Mouse (Mus musculus): ENCODE results near the gene Bola1. TPM values are rescaled to one million over a fixed set of nuclear protein-coding genes. Genes with fewer than 3 reads are reported as not detected.
"Not testable (repeated sequence)": the region's sequence is repeated elsewhere in the genome, so short reads cannot be mapped to it uniquely, and the experiment has no call there.

The Bola1 gene
- polyA plus RNA-seq (2012; rRNA removed) (38.8 and 43.9 TPM in 2 replicates), polyA plus RNA-seq (2014; fragmentation: Nextera tagmentation; extraction: Ambion mirVana) (47.7 and 60.2 TPM in 2 replicates)

- ATAC-seq (ENCODE audit: low FRiP score, low read depth) (peak; percentile 88), DNase-seq (ENCODE audit: low spot score) (peak; percentile 92)
- Histone ChIP-seq H3K9ac (ENCODE audit: low read depth, low read length, severe bottlenecking) (peak within 1 kb of the TSS; percentile 84), H3K27ac (replicated peaks; ENCODE audit: low read depth, low read length) (peak within 1 kb of the TSS; percentile 98), H3K27me3 (ENCODE audit: control insufficient read depth, insufficient read depth, low read length) (no peaks in the 10 kb centered on the region), H3K4me2 (replicated peaks; ENCODE audit: low read depth, low read length, severe bottlenecking) (peak within 1 kb of the TSS; percentile 83), H3K36me3 (ENCODE audit: control insufficient read depth, insufficient read depth, low read length) (no peaks in the 10 kb centered on the region), H3K4me3 (replicated peaks; ENCODE audit: low read length) (peak within 1 kb of the TSS; percentile 62), H3K4me1 (ENCODE audit: control insufficient read depth, insufficient read depth, low read length) (peaks cover 15% of the 10 kb centered on the region), H3K9me3 (ENCODE audit: control insufficient read depth, low read length) (no peaks in the 10 kb centered on the region)
- peak; percentile 88; the same call in 1 of the 2 replicates for TF ChIP-seq POLR2A (IDR thresholded peaks at IDR 0.05; ENCODE audit: borderline replicate concordance, extremely low read depth, insufficient read depth, insufficient read length)
- WGBS: 5% methylated on average over 36 of the region's 37 CpGs
Measured at GRCm38 (mm10) chr3:96219661-96220130, at the start of gene Bola1, which contains the start of gene Hist2h2ab. TSS of gene Bola1 (minus strand) at chr3:96219709. TSS of gene Hist2h2ab (plus strand) at chr3:96219865.

- H3K27me3 ChIP-seq (ENCODE audit: control insufficient read depth, insufficient read depth, low read length); H3K9me3 ChIP-seq (ENCODE audit: control insufficient read depth, low read length); DNase-seq (ENCODE audit: low spot score); H3K36me3 ChIP-seq (ENCODE audit: control insufficient read depth, insufficient read depth, low read length); H3K4me1 ChIP-seq (ENCODE audit: control insufficient read depth, insufficient read depth, low read length): not testable (repeated sequence)
- H3K4me2 ChIP-seq (replicated peaks; ENCODE audit: low read depth, low read length, severe bottlenecking): peak overlapping the region; percentile 87
- TF ChIP-seq POLR2A (IDR thresholded peaks at IDR 0.05; ENCODE audit: borderline replicate concordance, extremely low read depth, insufficient read depth, insufficient read length): 0 out of 2 replicates have a peak, but pooled peaks have one; percentile 5
- peak overlapping the region; percentile 58 for H3K9ac ChIP-seq (ENCODE audit: low read depth, low read length, severe bottlenecking)
- H3K4me3 ChIP-seq (replicated peaks; ENCODE audit: low read length): peak overlapping the region; percentile 48
- H3K27ac ChIP-seq (replicated peaks; ENCODE audit: low read depth, low read length): peak overlapping the region; percentile 96
- 0% methylated on average over 9 of the region's 44 CpGs for WGBS
- peak; percentile 20 for ATAC-seq (ENCODE audit: low FRiP score, low read depth)
Measured at GRCm38 (mm10) chr3:96268776-96269378, 49.4 kb upstream of the Bola1 start.

- WGBS: 25% methylated on average over 24 of the region's 30 CpGs
- peak within 1 kb of the TSS; percentile 53 for H3K4me3 ChIP-seq (replicated peaks; ENCODE audit: low read length)
- H3K27ac ChIP-seq (replicated peaks; ENCODE audit: low read depth, low read length): peak within 1 kb of the TSS; percentile 96
- no peaks in the 10 kb centered on the region for H3K36me3 ChIP-seq (ENCODE audit: control insufficient read depth, insufficient read depth, low read length)
- no peaks in the 10 kb centered on the region for H3K27me3 ChIP-seq (ENCODE audit: control insufficient read depth, insufficient read depth, low read length)
- H3K4me2 ChIP-seq (replicated peaks; ENCODE audit: low read depth, low read length, severe bottlenecking): peak within 1 kb of the TSS; percentile 87
- TF ChIP-seq POLR2A (IDR thresholded peaks at IDR 0.05; ENCODE audit: borderline replicate concordance, extremely low read depth, insufficient read depth, insufficient read length): peak; percentile 92; the same call in 1 of the 2 replicates
- H3K9me3 ChIP-seq (ENCODE audit: control insufficient read depth, low read length): no peaks in the 10 kb centered on the region
- H3K9ac ChIP-seq (ENCODE audit: low read depth, low read length, severe bottlenecking): peak within 1 kb of the TSS; percentile 58
- DNase-seq (ENCODE audit: low spot score): peak; percentile 87
- H3K4me1 ChIP-seq (ENCODE audit: control insufficient read depth, insufficient read depth, low read length): peaks cover 8% of the 10 kb centered on the region
- peak; percentile 73 for ATAC-seq (ENCODE audit: low FRiP score, low read depth)
Measured at GRCm38 (mm10) chr3:96268051-96268775, 48.7 kb upstream of the Bola1 start, which contains the start of gene Hist2h3b. TSS of gene Hist2h3b (plus strand) at chr3:96268654.

- Histone ChIP-seq H3K36me3 (ENCODE audit: control insufficient read depth, insufficient read depth, low read length) (no peaks in the 10 kb centered on the region), H3K9ac (ENCODE audit: low read depth, low read length, severe bottlenecking) (no peak overlapping the region), H3K4me3 (replicated peaks; ENCODE audit: low read length) (no peak overlapping the region), H3K27me3 (ENCODE audit: control insufficient read depth, insufficient read depth, low read length) (no peaks in the 10 kb centered on the region), H3K27ac (replicated peaks; ENCODE audit: low read depth, low read length) (peak overlapping the region; percentile 89), H3K4me1 (ENCODE audit: control insufficient read depth, insufficient read depth, low read length) (peaks cover 8% of the 10 kb centered on the region), H3K9me3 (ENCODE audit: control insufficient read depth, low read length) (no peaks in the 10 kb centered on the region), H3K4me2 (replicated peaks; ENCODE audit: low read depth, low read length, severe bottlenecking) (peak overlapping the region; percentile 44; the same call in 1 of the 2 replicates)
- WGBS: 85% methylated on average over 4 of the region's 4 CpGs
- no peak for TF ChIP-seq POLR2A (IDR thresholded peaks at IDR 0.05; ENCODE audit: borderline replicate concordance, extremely low read depth, insufficient read depth, insufficient read length)
- ATAC-seq (ENCODE audit: low FRiP score, low read depth) (no peak), DNase-seq (ENCODE audit: low spot score) (no peak)
Measured at GRCm38 (mm10) chr3:96267541-96267940, 48.0 kb upstream of the Bola1 start.

DNA sequence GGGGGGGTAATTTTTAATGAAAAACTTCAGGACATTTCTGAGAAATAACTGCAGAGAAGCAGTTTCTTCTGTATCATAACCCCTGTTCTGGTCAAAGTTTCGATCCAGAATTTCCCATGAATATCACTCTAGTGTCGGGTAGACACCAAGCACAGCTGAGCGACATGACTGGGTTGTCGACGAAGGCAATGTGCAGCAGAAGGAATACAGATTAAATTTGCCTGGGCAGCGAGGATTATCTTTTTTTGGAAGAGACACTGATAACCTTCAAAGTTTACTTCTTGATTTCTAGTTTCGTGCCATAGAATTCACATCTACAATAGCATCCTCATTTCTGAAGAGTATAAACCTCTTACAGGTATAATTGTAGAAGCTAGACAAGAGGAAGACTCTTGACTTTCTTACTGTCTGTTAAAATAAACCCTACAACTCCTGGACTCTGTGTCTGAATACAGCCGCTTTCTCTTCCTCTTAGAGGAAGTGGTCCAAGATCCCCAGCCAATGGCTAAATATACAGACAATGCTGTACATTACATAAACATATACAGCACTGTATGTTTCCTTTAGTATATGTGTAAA, 46.7 kb upstream of the Bola1 start:
- Histone ChIP-seq H3K4me3 (replicated peaks; ENCODE audit: low read length) (no peak overlapping the region), H3K9ac (ENCODE audit: low read depth, low read length, severe bottlenecking) (no peak overlapping the region), H3K9me3 (ENCODE audit: control insufficient read depth, low read length) (no peaks in the 10 kb centered on the region), H3K4me2 (replicated peaks; ENCODE audit: low read depth, low read length, severe bottlenecking) (no peak overlapping the region), H3K4me1 (ENCODE audit: control insufficient read depth, insufficient read depth, low read length) (peaks cover 17% of the 10 kb centered on the region), H3K27ac (replicated peaks; ENCODE audit: low read depth, low read length) (no peak overlapping the region), H3K27me3 (ENCODE audit: control insufficient read depth, insufficient read depth, low read length) (no peaks in the 10 kb centered on the region), H3K36me3 (ENCODE audit: control insufficient read depth, insufficient read depth, low read length) (no peaks in the 10 kb centered on the region)
- no peak for TF ChIP-seq POLR2A (IDR thresholded peaks at IDR 0.05; ENCODE audit: borderline replicate concordance, extremely low read depth, insufficient read depth, insufficient read length)
- WGBS: 89% methylated on average over 8 of the region's 8 CpGs
- DNase-seq (ENCODE audit: low spot score) (no peak), ATAC-seq (ENCODE audit: low FRiP score, low read depth) (no peak)

Measured in limb, embryonic 14.5 days (tissue).